Mouse (Mus musculus): ENCODE measurements around the gene Slc35f3. TPM values are rescaled to one million over a fixed set of nuclear protein-coding genes. Genes with fewer than 3 reads are reported as not detected.

Gene Slc35f3
- polyA plus RNA-seq, 1 experiment from 2014 or later: 0.08 TPM

- peak; percentile 19 for DNase-seq (ENCODE audit: low spot score)
Measured at GRCm38 (mm10) chr8:126404550-126404949, 106.2 kb downstream of the Slc35f3 start.

DNA sequence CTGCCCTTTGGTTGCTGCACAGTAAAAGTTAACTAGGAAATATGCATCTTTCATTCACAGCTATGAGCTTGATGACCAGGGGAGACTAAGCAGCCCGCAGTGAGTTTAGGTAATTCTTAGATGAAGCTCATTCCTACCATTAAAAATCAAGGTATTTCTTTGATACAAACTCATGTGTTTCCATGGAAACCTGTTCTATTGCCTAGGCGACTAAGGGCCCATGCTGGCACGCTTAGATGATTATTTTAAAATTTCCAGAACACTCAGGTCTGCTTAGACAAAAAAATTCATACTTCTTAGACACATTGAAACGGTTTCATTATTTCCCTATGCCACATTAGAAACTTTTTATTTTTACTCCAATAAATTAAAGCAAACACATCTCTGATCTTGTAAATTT lies 106.7 kb downstream of the Slc35f3 start:
- DNase-seq (ENCODE audit: low spot score): no peak

DNA sequence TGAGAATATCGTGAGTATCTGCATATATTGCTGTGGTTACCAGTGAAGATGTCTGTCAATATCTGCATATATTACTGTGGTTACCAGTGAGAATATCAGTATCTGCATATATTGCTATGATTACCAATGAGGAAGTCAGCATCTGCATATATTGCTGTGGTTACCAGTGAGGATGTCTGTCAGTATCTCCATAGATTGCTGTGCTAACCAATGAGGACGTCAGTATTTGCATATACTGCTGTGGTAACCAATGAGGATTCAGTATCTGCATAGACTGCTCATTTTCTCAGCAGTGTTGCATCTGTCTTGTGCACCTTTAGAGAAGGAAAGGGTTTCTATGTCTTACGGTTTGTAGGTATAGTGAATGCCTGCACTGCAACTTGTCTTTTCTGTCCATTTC lies 122.5 kb downstream of the Slc35f3 start:
- peak; percentile 38 for DNase-seq (ENCODE audit: low spot score)

DNA sequence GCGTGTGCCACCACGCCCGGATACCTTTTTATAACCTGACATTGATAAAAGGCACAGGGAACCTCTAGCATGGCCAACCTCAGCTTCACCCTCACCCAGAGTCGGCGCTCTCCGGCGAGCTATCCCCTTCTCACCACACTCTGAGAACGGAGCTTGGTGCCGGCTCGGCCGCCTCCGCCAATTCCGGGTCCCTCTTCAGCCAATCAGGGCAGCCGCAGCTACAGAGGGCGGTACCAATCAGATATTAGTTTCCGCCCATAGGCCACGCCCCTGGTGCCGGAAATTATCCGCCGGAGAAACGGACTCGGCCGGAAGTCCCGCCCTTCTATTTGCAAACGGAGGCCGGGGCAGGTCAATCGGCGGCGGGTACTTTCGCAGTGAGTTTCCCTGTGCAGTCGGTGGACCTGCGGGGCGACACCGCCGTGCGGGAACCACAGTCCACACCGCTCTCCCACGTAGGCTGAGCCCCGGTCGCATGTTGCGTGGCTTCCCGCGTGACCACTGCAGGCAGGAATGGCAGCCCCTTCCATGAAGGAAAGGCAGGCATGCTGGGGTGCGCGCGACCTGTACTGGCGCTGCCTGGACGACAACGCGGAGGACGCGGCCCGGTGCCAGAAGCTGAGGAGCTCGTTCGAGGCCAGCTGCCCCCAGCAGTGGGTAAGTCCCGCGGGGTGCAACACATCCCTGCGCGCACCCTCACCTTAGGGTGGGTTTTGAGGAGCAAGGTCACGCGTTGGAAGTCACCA lies 124.0 kb downstream of the Slc35f3 start, which contains the start of gene Coa6:
Gene Coa6 (plus strand): TSS at position 342 of the 746 bp plus-strand sequence.
- DNase-seq (ENCODE audit: low spot score): peak; percentile 99

DNA sequence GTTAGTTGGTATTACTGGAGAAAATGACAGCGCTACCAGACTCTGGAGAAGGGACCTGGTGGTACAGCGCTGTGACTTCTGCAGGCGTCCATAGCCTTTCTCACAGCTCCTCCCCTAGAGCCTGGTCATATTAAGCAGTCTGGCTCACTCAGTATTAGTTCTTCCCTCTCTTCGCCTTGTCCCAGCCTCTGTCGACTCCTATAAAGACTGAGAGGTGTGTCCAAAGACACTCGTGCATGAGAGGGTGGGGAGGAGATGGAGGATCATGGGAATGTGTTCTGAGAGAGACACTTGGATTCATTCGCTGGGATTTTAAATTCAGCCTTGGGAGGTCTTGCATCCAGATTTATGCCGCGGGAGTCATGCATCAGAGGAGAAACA lies 124.6 kb downstream of the Slc35f3 start:
- DNase-seq (ENCODE audit: low spot score): no peak

DNA sequence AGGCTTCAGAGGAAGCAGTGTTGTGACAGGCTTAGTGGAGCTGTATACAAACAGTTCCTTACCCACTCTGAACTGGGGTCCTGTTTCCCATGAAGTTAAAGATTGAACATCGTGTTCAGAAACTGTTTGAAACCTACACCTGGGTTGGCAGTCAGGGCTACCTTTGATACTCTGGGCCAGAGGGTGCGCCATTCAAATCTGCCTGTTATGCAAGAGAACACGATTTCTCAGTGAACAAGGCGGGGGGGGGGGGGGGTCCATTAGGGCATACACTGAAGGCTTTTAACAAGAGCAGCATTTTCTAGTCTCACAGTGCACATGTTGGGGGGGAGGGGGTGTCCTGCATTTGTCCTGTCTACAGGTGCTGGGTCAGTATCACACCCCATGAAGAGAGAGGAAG lies 125.8 kb downstream of the Slc35f3 start:
- no peak for DNase-seq (ENCODE audit: low spot score)

DNA sequence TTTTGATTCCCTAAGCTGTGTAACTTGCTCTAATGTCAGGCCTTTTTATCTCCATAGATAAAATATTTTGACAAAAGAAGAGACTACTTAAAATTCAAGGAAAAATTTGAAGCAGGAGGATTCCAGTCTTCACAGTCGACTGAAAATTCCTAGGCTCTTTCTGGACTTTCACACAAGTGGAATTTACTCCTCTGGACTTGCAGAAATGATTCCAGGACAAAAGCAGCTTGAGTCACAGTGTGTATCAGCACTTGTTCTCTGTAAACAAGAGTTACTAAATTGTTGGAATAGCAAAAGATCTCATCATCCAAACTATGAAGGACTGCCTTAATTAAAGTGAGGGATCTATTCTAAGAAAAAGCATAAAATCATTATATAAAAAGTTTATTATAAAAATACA lies 126.6 kb downstream of the Slc35f3 start:
- DNase-seq (ENCODE audit: low spot score): no peak

GRCm38 (mm10) chr8:126429635-126430034 lies 131.3 kb downstream of the Slc35f3 start:
- no peak for DNase-seq (ENCODE audit: low spot score)

DNA sequence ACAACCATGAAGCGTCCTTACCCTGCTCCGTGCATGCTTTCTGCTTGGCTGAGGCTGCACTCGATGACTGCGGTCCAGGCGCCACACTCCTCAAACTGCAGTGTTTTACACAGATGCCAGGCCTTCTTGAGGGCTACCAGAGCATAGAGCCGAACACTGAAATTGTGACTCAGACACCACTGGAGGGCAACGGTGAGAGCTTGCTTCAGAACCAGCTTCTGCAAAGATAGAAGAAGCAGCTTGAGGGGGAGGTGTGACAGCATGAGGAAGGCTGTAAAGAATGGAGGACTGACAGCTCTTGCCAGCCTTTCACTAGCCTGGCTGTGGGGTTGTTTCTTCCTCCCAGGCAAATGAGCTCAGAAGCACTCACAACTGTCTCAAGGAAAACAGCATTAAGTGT lies 135.5 kb downstream of the Slc35f3 start:
- no peak for DNase-seq (ENCODE audit: low spot score)

GRCm38 (mm10) chr8:126438937-126439336 lies 140.6 kb downstream of the Slc35f3 start:
- DNase-seq (ENCODE audit: low spot score): no peak

Other genes with a start within 250 kb of the Slc35f3 start
- 91.7 and 101 TPM in 2 replicates for gene Coa6, start 124.0 kb downstream of the Slc35f3 start, polyA plus RNA-seq (2015; fragmentation: Nextera tagmentation; extraction: Ambion mirVana)
- gene Tarbp1, start 176.5 kb downstream of the Slc35f3 start, polyA plus RNA-seq (2015; fragmentation: Nextera tagmentation; extraction: Ambion mirVana): 3.0 and 3.1 TPM in 2 replicates